Mouse (Mus musculus) kidney, embryonic 16.5 days (tissue): ENCODE results near the gene Xylt1. TPM values are rescaled to one million over a fixed set of nuclear protein-coding genes. Genes with fewer than 3 reads are reported as not detected.

Source experiments
- ATAC-seq: fragments of 200-750 bp; cut with Nextera tagmentation; 2 replicates; pipeline ENCODE4 v1.8.0; 2017; ENCODE audit warnings: moderate TSS enrichment; ENCODE audit not compliant: low FRiP score, low TSS enrichment
- H3K27ac ChIP-seq: fragments of 300-500 bp; sonication (generic); 2 replicates; pipeline ENCODE4 v1.5.1; 2014; ENCODE audit warnings: low read length
- H3K27me3 ChIP-seq: fragments of 300-500 bp; sonication (generic); 2 replicates; pipeline ENCODE4 v1.6.1; 2014; ENCODE audit warnings: low read length, control low read depth, mixed read lengths; ENCODE audit not compliant: insufficient read depth
- H3K36me3 ChIP-seq: fragments of 300-500 bp; sonication (generic); 2 replicates; pipeline ENCODE4 v1.6.1; 2014; ENCODE audit warnings: low read length, control low read depth, mixed read lengths; ENCODE audit not compliant: insufficient read depth
- H3K4me1 ChIP-seq: fragments of 300-500 bp; sonication (generic); 2 replicates; pipeline ENCODE4 v1.6.1; 2014; ENCODE audit warnings: low read length, control low read depth, mixed read lengths; ENCODE audit not compliant: insufficient read depth
- H3K4me2 ChIP-seq: fragments of 300-500 bp; sonication (generic); replicated peaks from 2 replicates; pipeline ENCODE4 v1.6.1; 2014; ENCODE audit warnings: low read depth, low read length
- H3K4me3 ChIP-seq: fragments of 300-500 bp; sonication (generic); 2 replicates; pipeline ENCODE4 v1.5.1; 2014; ENCODE audit warnings: mild to moderate bottlenecking, low read length
- H3K9ac ChIP-seq: fragments of 300-500 bp; sonication (generic); replicated peaks from 2 replicates; pipeline ENCODE4 v1.6.1; 2014; ENCODE audit warnings: low read length
- H3K9me3 ChIP-seq: fragments of 300-500 bp; sonication (generic); 2 replicates; pipeline ENCODE4 v1.6.1; 2016; ENCODE audit warnings: low read length, control low read depth
- WGBS: fragments of 180-500 bp; shearing (Covaris S2); extraction: QIAGEN DNeasy Blood & Tissue Kit; methylation state at CpG from one replicate; pipeline ENCODE4 v1.1.7; 2014; 5-methylcytosine and 5-hydroxymethylcytosine counted together
- polyA plus RNA-seq: library from polyadenylated mRNA; unstranded; fragments of >200 nt; fragmentation: Nextera tagmentation; extraction: Ambion mirVana; gene quantifications from 2 replicates; pipeline ENCODE4 v1.2.1, GENCODE M21; 2015

Xylt1 gene
- polyA plus RNA-seq, 1 experiment from 2014 or later: 1.6 TPM

DNA sequence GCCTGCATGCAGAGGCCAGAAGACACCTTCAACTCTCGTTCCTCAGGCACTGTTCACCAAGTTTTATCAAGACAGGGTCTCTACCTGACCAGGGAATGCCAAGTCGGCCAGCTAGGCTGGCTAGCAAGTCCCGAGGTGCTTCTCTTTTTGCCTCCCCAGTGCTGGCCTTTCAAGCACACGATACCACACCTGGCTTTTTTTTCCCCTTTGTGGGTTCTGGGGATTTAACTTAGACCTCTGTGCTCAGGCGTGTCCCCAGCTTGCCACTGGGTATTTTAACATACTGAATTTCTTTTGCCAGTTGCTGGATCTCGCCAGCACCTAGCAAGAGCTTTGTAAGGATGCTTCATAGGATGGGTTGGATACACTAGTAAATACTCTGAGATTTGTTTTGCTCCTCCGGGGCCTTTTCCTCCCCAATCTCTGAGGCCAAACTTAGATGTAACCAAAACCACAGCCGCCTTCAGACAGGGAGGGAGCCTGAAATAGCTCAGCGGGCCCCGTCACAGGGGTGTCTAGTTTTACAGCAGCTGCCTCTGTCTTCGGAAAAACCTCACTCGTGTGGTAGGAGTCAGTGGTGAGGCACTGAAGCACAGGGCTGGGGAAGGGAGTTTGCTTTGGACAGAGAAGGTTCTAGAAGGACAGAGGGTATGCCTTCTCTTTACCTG lies 33.7 kb downstream of the Xylt1 start:
- H3K27ac ChIP-seq: no peak overlapping the region
- H3K4me2 ChIP-seq: no peak overlapping the region
- H3K27me3 ChIP-seq: no peaks in the 10 kb centered on the region
- ATAC-seq: no peak
- no peak overlapping the region for H3K9ac ChIP-seq
- no peaks in the 10 kb centered on the region for H3K36me3 ChIP-seq
- H3K9me3 ChIP-seq: no peaks in the 10 kb centered on the region
- H3K4me1 ChIP-seq: peaks cover 3% of the 10 kb centered on the region; the same call in 1 of the 2 replicates
- WGBS: 57% methylated on average over 12 of the region's 12 CpGs
- H3K4me3 ChIP-seq: no peak overlapping the region

DNA sequence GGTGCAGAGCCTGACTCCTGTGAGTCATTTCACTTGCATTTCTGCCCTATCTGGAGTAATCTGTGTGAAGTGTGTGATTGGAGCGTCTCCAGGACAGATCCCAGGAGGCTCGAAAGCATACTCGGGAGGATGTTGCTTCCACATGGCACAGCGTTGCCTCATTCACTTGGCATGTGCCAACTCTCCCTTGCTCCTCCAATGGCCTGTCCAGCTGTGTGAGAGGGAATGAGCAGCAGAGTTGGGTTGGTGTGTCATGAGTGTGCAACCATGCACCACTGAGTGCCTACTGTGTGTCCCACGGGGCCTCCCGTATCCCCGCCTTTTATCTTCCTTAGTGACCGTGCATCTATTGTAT lies 34.2 kb downstream of the Xylt1 start:
- ATAC-seq: no peak
- peaks cover 3% of the 10 kb centered on the region; the same call in 1 of the 2 replicates for H3K4me1 ChIP-seq
- H3K9me3 ChIP-seq: no peaks in the 10 kb centered on the region
- H3K4me3 ChIP-seq: no peak overlapping the region
- H3K36me3 ChIP-seq: no peaks in the 10 kb centered on the region
- 93% methylated on average over 8 of the region's 8 CpGs for WGBS
- H3K4me2 ChIP-seq: no peak overlapping the region
- H3K9ac ChIP-seq: no peak overlapping the region
- no peaks in the 10 kb centered on the region for H3K27me3 ChIP-seq
- no peak overlapping the region for H3K27ac ChIP-seq

GRCm38 (mm10) chr7:117419041-117419440 lies 38.3 kb downstream of the Xylt1 start:
- no peak overlapping the region for H3K4me3 ChIP-seq
- WGBS: 44% methylated on average over 5 of the region's 5 CpGs
- H3K9me3 ChIP-seq: no peaks in the 10 kb centered on the region
- H3K36me3 ChIP-seq: no peaks in the 10 kb centered on the region
- no peak overlapping the region for H3K9ac ChIP-seq
- H3K27me3 ChIP-seq: no peaks in the 10 kb centered on the region
- no peak overlapping the region for H3K27ac ChIP-seq
- no peak overlapping the region for H3K4me2 ChIP-seq
- peaks cover 14% of the 10 kb centered on the region; the same call in 1 of the 2 replicates for H3K4me1 ChIP-seq
- ATAC-seq: no peak

DNA sequence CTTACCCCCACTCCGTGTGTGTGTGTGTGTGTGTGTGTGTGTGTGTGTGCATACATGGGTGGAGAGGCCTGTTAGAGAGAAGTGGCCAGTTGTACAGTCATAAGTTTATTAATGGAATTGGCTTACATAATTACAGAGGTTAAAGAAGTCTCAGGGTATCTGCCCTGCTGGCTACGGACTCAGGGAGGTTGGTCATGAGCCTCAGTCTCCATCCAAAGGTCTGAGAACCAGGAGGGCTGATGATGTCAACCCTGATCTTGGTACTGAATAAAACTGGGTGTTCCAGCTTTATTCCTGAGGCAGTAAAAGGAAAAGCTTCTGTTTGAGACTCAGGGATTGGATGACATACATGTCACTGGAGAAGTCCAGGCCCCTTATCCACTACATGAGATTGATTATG lies 39.1 kb downstream of the Xylt1 start:
- H3K4me3 ChIP-seq: no peak overlapping the region
- no peak overlapping the region for H3K9ac ChIP-seq
- H3K27ac ChIP-seq: no peak overlapping the region
- WGBS: 87% methylated on average over 2 of the region's 2 CpGs
- no peak overlapping the region for H3K4me2 ChIP-seq
- H3K27me3 ChIP-seq: no peaks in the 10 kb centered on the region
- H3K36me3 ChIP-seq: no peaks in the 10 kb centered on the region
- H3K9me3 ChIP-seq: no peaks in the 10 kb centered on the region
- ATAC-seq: no peak
- peaks cover 14% of the 10 kb centered on the region; the same call in 1 of the 2 replicates for H3K4me1 ChIP-seq

- H3K4me2 ChIP-seq: no peak overlapping the region
- no peaks in the 10 kb centered on the region for H3K36me3 ChIP-seq
- no peaks in the 10 kb centered on the region for H3K27me3 ChIP-seq
- no peaks in the 10 kb centered on the region for H3K9me3 ChIP-seq
- no peak overlapping the region for H3K4me3 ChIP-seq
- no peak overlapping the region for H3K27ac ChIP-seq
- no peak overlapping the region for H3K9ac ChIP-seq
- no peak for ATAC-seq
- peaks cover 14% of the 10 kb centered on the region; the same call in 1 of the 2 replicates for H3K4me1 ChIP-seq
Measured at GRCm38 (mm10) chr7:117420301-117420700, 39.5 kb downstream of the Xylt1 start.

DNA sequence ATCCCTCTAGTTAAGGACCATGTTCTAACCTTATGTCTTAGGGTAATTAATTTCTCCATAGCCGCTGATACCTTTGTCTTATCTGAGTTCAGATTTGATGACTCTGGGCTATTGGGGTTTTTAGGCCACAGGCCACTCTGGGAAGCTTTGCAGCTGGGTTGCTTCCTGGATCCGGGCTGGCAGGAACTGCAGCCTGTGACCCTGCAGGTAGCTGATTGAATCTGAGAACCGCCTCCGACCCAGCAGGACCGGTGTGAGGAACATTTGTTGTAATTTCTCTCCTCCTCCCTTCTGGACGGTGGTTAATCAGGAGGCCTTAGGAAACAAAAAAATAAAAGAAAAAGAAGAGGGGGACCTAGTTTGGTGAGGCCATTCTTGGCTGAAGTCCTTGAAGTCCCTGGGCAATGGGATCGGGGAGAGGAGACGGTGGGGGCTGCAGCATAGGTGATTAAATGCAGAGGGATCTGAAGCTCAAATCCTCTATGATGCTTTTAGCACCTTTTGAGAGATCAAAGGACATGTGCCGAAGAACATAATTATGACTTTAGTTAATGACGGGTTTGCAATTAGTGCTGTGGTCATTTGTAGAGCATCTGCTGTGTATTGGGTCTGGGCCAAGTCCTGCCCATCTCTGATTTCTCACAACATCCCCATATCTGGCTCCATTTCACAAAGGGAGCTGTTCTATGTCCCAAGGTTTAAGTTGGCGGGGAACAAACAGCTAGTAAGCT lies 40.2 kb downstream of the Xylt1 start:
- no peak overlapping the region for H3K27ac ChIP-seq
- H3K27me3 ChIP-seq: no peaks in the 10 kb centered on the region
- no peaks in the 10 kb centered on the region for H3K36me3 ChIP-seq
- no peak overlapping the region for H3K4me2 ChIP-seq
- 50% methylated on average over 11 of the region's 11 CpGs for WGBS
- H3K9me3 ChIP-seq: no peaks in the 10 kb centered on the region
- peaks cover 14% of the 10 kb centered on the region; the same call in 1 of the 2 replicates for H3K4me1 ChIP-seq
- H3K9ac ChIP-seq: no peak overlapping the region
- H3K4me3 ChIP-seq: no peak overlapping the region
- no peak for ATAC-seq

GRCm38 (mm10) chr7:117424841-117425240 lies 44.1 kb downstream of the Xylt1 start:
- Histone ChIP-seq H3K27ac (no peak overlapping the region), H3K27me3 (no peaks in the 10 kb centered on the region), H3K4me1 (peaks cover 11% of the 10 kb centered on the region; the same call in 1 of the 2 replicates), H3K36me3 (no peaks in the 10 kb centered on the region), H3K4me3 (no peak overlapping the region), H3K9me3 (no peaks in the 10 kb centered on the region), H3K9ac (no peak overlapping the region), H3K4me2 (no peak overlapping the region)
- ATAC-seq: no peak
- WGBS: 89% methylated on average over 4 of the region's 4 CpGs

- no peaks in the 10 kb centered on the region for H3K36me3 ChIP-seq
- no peak overlapping the region for H3K27ac ChIP-seq
- no peaks in the 10 kb centered on the region for H3K9me3 ChIP-seq
- no peak overlapping the region for H3K4me3 ChIP-seq
- H3K4me2 ChIP-seq: no peak overlapping the region
- H3K9ac ChIP-seq: no peak overlapping the region
- no peaks in the 10 kb centered on the region for H3K27me3 ChIP-seq
- no peaks in the 10 kb centered on the region for H3K4me1 ChIP-seq
- 74% methylated on average over 4 of the region's 4 CpGs for WGBS
- ATAC-seq: no peak
Measured at GRCm38 (mm10) chr7:117426366-117426765, 45.6 kb downstream of the Xylt1 start.

DNA sequence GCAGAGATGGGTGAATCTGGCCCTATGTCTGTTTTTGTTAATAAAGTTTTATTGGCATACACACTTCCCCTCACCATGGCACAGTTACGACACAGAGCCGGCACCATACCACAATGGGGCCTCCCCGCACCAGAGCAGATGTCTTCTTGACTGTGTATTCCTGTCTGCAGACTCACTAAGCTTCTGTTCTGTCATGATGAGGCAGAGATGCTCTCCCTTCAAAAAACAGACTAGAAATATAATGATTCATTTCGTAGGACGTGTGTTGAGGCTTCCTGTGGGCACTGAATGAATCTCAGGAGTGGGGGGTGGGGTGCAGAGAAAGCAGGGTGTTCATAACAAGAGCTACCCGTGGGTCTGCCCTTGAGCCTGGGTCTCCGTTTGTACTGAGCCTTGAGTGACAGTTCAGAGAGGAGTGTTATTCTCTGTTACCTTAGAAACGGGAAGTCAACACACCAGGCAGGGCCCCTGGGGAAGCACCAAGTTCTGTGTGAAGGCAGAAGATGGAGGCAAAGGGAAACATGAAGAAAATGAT lies 48.0 kb downstream of the Xylt1 start:
- WGBS: 49% methylated on average over 8 of the region's 8 CpGs
- Histone ChIP-seq H3K4me2 (no peak overlapping the region), H3K27ac (no peak overlapping the region), H3K27me3 (no peaks in the 10 kb centered on the region), H3K36me3 (no peaks in the 10 kb centered on the region), H3K4me3 (no peak overlapping the region), H3K4me1 (peaks cover 5% of the 10 kb centered on the region; the same call in 1 of the 2 replicates), H3K9me3 (no peaks in the 10 kb centered on the region), H3K9ac (no peak overlapping the region)
- peak; percentile 36; the same call in 1 of the 2 replicates for ATAC-seq

DNA sequence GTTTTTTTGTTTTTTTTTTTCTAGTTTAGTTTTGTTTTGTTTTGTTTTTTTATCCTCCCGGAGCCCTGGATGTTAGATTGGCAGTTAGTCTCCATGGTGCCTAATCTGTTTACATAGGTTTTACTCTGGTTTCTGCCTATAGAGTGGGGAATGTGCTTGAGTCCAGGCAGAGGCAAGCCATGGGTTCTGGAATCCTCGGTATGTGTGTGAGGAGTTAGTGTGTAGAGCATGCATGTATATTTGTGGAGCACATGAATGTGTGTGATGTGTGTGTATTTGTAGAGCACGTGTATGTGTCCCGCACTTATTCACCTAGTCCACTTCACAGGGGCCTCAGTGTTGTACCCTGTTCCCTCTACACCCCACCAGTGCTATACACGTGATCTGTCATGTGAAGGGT lies 48.7 kb downstream of the Xylt1 start:
- H3K27ac ChIP-seq: no peak overlapping the region
- H3K4me3 ChIP-seq: no peak overlapping the region
- 83% methylated on average over 5 of the region's 5 CpGs for WGBS
- H3K4me2 ChIP-seq: no peak overlapping the region
- H3K4me1 ChIP-seq: peaks cover 12% of the 10 kb centered on the region
- no peak overlapping the region for H3K9ac ChIP-seq
- H3K27me3 ChIP-seq: no peaks in the 10 kb centered on the region
- no peaks in the 10 kb centered on the region for H3K9me3 ChIP-seq
- H3K36me3 ChIP-seq: no peaks in the 10 kb centered on the region
- ATAC-seq: no peak
